Mouse (Mus musculus): ENCODE results near the gene Ap1m2. TPM values are rescaled to one million over a fixed set of nuclear protein-coding genes. Genes with fewer than 3 reads are reported as not detected.
A peak's percentile ranks its signal among the peaks of the same experiment; 100 is the strongest.
"Not testable (repeated sequence)": the region's sequence is repeated elsewhere in the genome, so short reads cannot be mapped to it uniquely, and the experiment has no call there.

Gene Ap1m2
- polyA plus RNA-seq, 1 experiment from 2014 or later = 0.62 TPM

DNA sequence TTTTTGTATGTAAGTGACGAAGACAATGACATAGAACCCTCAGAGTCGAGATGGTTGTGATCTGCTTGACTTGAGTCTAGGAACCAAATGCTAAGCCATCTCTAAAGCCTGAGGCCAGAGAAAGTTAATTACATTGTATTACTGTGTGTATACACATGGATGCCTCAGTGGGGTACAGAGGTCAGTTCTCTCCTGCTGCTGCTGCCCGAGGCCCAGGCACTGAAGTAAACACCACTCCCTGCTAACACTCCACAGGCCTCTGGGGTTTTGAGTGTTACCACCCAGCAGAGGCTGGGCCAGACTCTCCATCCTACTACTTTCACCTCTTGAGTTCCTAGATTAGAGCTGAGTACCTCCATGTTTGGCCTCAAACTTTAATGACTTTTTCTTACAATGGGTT is 28.1 kb downstream of the Ap1m2 start:
- H3K27ac ChIP-seq = no peak overlapping the region
- H3K4me1 ChIP-seq (replicated peaks) = peaks cover 28% of the 10 kb centered on the region
- no peak overlapping the region for H3K9ac ChIP-seq
- no peak for ATAC-seq (ENCODE audit: low FRiP score)
- no peaks in the 10 kb centered on the region for H3K27me3 ChIP-seq
- H3K9me3 ChIP-seq = no peaks in the 10 kb centered on the region
- H3K4me3 ChIP-seq = no peak overlapping the region
- no peak overlapping the region for H3K4me2 ChIP-seq
- 76% methylated on average over 3 of the region's 3 CpGs for WGBS
- H3K36me3 ChIP-seq = peaks cover 61% of the 10 kb centered on the region

DNA sequence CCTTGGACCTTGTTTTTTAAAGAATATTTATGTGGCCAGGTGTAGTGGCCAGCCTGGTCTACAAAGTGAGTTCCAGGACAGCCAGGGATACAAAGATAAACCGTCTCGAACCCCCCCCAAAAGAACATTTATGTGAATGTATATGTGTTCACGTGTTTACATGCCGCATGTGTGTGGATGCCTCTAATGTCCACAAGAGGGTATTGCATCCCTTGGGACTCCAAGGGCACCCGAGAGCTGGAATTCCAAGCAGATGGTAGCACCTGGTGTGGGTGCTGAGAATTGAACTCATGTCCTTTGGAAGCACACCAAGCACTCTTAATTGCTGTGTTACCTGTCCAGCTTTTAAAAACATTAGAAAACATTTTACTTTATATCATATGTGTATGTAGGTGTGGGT is 28.5 kb downstream of the Ap1m2 start:
- Histone ChIP-seq H3K27me3 (no peaks in the 10 kb centered on the region), H3K4me1 (replicated peaks) (peaks cover 24% of the 10 kb centered on the region), H3K36me3 (peaks cover 65% of the 10 kb centered on the region), H3K9me3 (no peaks in the 10 kb centered on the region), H3K4me2 (no peak overlapping the region), H3K27ac (no peak overlapping the region), H3K9ac (no peak overlapping the region), H3K4me3 (no peak overlapping the region)
- WGBS = 95% methylated on average over 5 of the region's 5 CpGs
- ATAC-seq (ENCODE audit: low FRiP score) = no peak

DNA sequence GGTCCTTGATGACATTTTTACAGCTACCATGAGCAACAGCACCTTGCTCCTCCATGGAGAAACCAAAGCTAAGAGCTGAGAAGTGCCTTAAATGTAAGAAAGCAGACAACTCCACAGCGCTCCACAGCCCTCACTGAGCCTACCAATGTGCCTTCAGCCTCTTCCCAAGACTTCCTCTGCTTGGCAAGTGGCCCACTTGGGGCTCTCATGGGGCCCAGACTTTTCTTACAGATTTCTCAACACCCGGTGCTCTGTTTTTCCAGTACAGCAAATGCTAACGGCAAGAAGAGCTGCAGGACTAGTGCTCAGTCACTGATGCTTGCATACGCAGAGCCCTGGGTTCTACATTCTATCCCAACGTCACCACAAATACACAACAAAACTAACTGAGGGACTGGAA is 34.4 kb downstream of the Ap1m2 start:
- H3K4me1 ChIP-seq (replicated peaks) = no peaks in the 10 kb centered on the region
- H3K4me3 ChIP-seq = no peak overlapping the region
- 96% methylated on average over 5 of the region's 5 CpGs for WGBS
- no peak for ATAC-seq (ENCODE audit: low FRiP score)
- H3K36me3 ChIP-seq = peaks cover 96% of the 10 kb centered on the region
- H3K9ac ChIP-seq = no peak overlapping the region
- no peaks in the 10 kb centered on the region for H3K9me3 ChIP-seq
- H3K27ac ChIP-seq = no peak overlapping the region
- no peaks in the 10 kb centered on the region for H3K27me3 ChIP-seq
- no peak overlapping the region for H3K4me2 ChIP-seq

DNA sequence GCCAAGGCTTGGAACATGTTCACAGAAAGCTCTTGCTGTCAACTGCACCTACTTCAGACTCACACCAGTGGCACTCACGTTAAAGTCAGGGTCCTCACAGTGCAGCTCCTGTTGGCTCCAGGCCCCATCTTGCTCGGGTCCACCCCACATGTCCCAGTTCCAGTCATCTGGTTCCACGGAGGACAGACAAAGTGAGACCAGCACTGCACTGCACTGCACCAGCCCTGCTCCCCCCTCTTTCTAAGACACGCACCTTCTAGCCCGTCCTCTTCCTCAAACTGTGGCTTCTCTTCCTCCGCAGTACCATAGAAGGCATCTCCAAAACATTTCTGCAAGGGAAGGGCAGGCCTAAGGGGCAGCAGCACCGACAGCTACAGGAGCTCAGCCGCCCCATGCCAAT is 35.8 kb downstream of the Ap1m2 start:
- Histone ChIP-seq H3K4me2 (no peak overlapping the region), H3K27me3 (no peaks in the 10 kb centered on the region), H3K27ac (no peak overlapping the region), H3K9ac (no peak overlapping the region), H3K36me3 (peaks cover 98% of the 10 kb centered on the region), H3K4me1 (replicated peaks) (no peaks in the 10 kb centered on the region), H3K4me3 (no peak overlapping the region), H3K9me3 (no peaks in the 10 kb centered on the region)
- 94% methylated on average over 8 of the region's 8 CpGs for WGBS
- no peak for ATAC-seq (ENCODE audit: low FRiP score)

DNA sequence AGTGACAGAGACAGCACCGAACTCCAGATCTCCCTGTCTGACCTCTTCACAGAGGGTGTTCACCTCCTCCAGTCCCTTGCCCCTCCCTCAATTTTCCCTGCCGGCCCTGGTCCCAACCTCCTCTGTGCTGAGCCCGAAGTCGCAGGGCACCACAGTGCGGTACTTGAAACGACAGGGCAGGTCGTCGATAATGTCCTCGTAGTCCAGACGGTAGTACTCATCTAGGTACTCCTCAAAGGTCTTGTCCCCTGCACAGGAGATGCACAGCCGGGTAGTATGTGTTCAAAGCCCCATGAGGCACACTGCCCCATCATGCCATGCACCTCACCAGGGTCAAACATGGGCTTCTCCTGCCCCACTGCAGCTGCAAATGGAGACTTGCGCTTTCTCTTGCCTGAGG is 36.4 kb downstream of the Ap1m2 start:
- Histone ChIP-seq H3K27ac (no peak overlapping the region), H3K9ac (no peak overlapping the region), H3K4me3 (no peak overlapping the region), H3K9me3 (no peaks in the 10 kb centered on the region), H3K4me2 (no peak overlapping the region), H3K36me3 (peaks cover 98% of the 10 kb centered on the region), H3K27me3 (no peaks in the 10 kb centered on the region), H3K4me1 (replicated peaks) (no peaks in the 10 kb centered on the region)
- 91% methylated on average over 12 of the region's 12 CpGs for WGBS
- no peak for ATAC-seq (ENCODE audit: low FRiP score)

DNA sequence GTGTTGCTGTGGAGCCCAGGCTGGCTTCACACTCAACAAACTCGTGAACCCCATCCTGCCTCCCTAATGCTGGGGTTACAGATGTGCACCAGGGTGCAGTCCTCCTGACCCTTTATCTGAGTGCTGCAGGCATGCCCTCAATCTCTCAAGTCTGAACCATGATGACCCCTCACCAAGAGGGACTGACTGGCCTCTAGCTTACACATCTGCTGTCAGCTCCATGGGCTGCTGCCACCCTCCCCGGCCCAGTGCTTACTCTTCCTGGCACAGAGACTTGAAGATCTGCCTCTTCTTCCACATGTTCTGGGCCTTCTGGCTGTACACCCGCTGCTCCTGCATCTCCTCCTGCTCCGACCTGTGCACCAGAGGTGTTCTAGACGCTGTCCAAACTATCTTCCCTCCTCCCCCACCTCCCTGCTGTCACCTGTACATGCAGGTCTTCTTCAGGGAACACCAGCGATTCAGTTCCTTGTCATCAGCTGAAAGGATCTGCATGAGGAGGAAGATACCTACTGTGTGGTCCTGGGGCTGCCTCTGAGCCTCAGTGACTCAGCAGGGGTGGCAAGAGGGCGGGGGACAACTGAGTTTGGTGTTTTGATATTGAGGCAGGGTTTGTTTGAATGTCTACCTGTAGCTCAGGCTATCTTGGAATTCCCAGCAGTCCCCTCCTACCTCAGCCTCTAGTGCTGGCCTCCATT is 37.0 kb downstream of the Ap1m2 start:
- no peak for ATAC-seq (ENCODE audit: low FRiP score)
- WGBS = 88% methylated on average over 7 of the region's 7 CpGs
- no peaks in the 10 kb centered on the region for H3K9me3 ChIP-seq
- H3K9ac ChIP-seq = no peak overlapping the region
- no peak overlapping the region for H3K27ac ChIP-seq
- no peak overlapping the region for H3K4me2 ChIP-seq
- H3K4me1 ChIP-seq (replicated peaks) = no peaks in the 10 kb centered on the region
- H3K4me3 ChIP-seq = no peak overlapping the region
- H3K27me3 ChIP-seq = no peaks in the 10 kb centered on the region
- H3K36me3 ChIP-seq = peaks cover 98% of the 10 kb centered on the region

DNA sequence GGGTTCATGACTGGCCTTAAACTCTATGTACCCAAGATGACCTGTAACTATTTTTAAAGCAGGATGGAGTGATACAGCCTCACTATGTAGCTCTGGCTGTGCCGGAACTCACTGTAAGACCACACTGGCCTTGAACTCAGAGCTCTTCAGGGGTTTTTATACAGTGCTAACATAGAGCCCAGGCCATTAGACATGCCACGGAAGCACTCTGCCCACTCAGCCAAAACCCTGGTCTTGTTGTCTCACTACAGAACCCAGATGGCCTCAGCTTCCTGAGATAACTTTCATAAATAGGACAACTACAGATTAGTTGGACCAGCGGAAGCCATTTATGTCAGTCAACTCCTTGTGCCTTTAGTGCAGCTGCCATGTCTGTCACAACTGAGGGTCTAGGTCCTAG is 37.8 kb downstream of the Ap1m2 start:
- Histone ChIP-seq H3K4me3 (no peak overlapping the region), H3K9ac (no peak overlapping the region), H3K4me2 (no peak overlapping the region), H3K27ac (no peak overlapping the region), H3K27me3 (no peaks in the 10 kb centered on the region), H3K9me3 (no peaks in the 10 kb centered on the region), H3K4me1 (replicated peaks) (no peaks in the 10 kb centered on the region), H3K36me3 (peaks cover 97% of the 10 kb centered on the region)
- WGBS = 97% methylated on average over 3 of the region's 3 CpGs
- no peak for ATAC-seq (ENCODE audit: low FRiP score)

DNA sequence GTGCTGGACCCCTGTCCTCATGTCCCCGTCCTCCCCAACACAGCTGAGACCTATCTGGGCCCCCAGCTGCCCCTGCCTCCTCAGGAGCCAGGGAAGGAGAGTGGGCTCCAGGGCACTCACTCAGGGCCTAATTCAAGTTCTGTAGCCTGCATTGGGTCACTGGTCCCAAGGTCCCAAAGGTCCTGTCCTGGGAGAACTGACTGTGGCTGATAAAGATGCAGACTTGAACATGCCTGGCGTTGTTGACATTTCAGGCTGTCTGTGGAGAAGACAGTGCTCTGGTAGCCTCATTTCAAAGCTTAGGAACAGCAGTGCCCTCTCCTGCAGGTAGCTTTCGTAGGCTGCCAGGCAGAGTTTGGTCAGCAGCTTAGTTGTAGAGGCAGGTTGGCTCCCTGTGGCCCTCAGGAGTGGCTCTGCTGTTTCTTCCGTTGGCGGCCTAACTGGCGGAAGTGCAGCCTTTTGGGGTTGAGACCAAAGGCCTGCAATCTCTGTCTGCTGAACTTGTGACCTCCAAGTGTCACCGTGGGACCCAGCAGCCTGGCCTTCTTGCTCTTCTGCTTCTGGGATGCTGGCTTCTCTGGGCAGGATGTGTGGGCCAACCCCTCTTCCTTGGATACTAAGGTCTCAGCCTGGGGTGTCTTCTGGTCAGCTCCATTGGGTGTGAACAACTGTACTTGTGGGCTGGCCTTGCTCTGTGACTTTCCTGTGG is 38.5 kb downstream of the Ap1m2 start:
- H3K36me3 ChIP-seq = peaks cover 97% of the 10 kb centered on the region
- no peak for ATAC-seq (ENCODE audit: low FRiP score)
- WGBS = 88% methylated on average over 7 of the region's 7 CpGs
- no peak overlapping the region for H3K4me3 ChIP-seq
- no peaks in the 10 kb centered on the region for H3K27me3 ChIP-seq
- H3K4me2 ChIP-seq = no peak overlapping the region
- H3K9ac ChIP-seq = no peak overlapping the region
- H3K27ac ChIP-seq = no peak overlapping the region
- H3K4me1 ChIP-seq (replicated peaks) = no peaks in the 10 kb centered on the region
- H3K9me3 ChIP-seq = no peaks in the 10 kb centered on the region

DNA sequence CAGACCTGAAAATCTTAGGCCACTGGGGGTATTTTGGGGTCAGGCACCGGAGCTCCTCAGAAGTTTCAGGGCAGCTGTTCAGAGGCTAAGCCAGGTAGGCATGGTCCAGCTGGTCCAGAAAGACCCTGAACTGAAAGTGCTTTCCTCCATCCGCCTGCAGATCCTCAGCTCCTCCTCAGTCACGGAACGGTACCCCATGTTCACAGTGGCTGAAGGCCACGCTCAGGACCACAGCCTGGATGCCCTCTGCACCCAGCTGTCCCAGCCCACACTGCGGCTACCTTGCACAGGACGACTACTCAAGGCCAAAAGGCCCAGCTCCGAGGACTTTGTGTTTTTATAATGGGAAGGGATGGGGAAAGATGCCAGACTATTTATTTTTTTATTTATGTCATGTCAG is 39.0 kb downstream of the Ap1m2 start:
- H3K9me3 ChIP-seq = no peaks in the 10 kb centered on the region
- H3K4me3 ChIP-seq = no peak overlapping the region
- H3K9ac ChIP-seq = no peak overlapping the region
- H3K27me3 ChIP-seq = no peaks in the 10 kb centered on the region
- peaks cover 99% of the 10 kb centered on the region for H3K36me3 ChIP-seq
- ATAC-seq (ENCODE audit: low FRiP score) = no peak
- H3K4me1 ChIP-seq (replicated peaks) = no peaks in the 10 kb centered on the region
- WGBS = 83% methylated on average over 8 of the region's 8 CpGs
- no peak overlapping the region for H3K4me2 ChIP-seq
- no peak overlapping the region for H3K27ac ChIP-seq

DNA sequence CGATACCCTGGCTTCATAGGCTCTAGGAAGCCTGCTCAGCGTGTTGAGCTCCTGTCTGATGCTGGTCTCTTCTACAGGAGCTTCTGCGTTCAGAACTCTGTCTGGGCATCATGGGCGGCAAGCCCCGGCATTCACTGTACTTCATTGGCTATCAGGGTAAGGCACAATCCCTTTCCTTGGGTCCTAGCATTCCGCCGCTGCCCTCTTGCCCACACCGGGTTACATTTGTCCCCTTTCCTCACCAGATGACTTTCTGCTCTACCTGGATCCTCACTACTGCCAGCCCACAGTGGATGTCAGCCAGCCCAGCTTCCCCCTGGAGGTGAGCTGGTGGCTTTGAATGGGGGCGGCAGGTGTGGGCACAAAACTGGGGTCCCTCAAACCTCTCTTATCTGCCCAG is 39.7 kb downstream of the Ap1m2 start:
- no peaks in the 10 kb centered on the region for H3K27me3 ChIP-seq
- 90% methylated on average over 9 of the region's 9 CpGs for WGBS

DNA sequence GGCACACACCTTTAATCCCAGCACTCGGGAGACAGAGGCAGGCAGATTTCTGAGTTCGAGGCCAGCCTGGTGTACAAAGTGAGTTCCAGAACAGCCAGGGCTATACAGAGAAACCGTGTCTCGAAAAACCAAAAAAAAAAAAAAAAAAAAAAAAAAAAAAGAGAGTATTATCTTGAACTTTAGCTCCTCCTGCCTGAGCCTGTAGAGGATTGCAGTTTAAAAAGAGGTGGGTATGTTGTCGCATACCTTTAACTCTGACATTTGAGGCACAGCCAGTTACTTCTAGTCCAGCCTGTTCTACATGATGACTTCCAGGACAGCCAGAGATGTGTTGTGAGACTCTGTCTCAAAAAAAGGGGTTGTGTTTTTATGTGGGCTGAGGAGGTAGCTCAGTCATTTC is 42.5 kb downstream of the Ap1m2 start:
- not testable (repeated sequence) for H3K4me2 ChIP-seq; H3K9ac ChIP-seq; ATAC-seq (ENCODE audit: low FRiP score); H3K9me3 ChIP-seq; H3K4me3 ChIP-seq; H3K27me3 ChIP-seq; H3K27ac ChIP-seq
- Histone ChIP-seq H3K4me1 (replicated peaks) (peaks cover 22% of the 10 kb centered on the region), H3K36me3 (peaks cover 77% of the 10 kb centered on the region)
- 91% methylated on average over 5 of the region's 5 CpGs for WGBS

More for the DNA sequence above, 39.7 kb downstream of the Ap1m2 start:
- H3K27ac ChIP-seq = no peak overlapping the region
- no peak overlapping the region for H3K4me3 ChIP-seq
- no peak overlapping the region for H3K4me2 ChIP-seq
- H3K9me3 ChIP-seq = no peaks in the 10 kb centered on the region
- H3K36me3 ChIP-seq = peaks cover 97% of the 10 kb centered on the region
- H3K4me1 ChIP-seq (replicated peaks) = peaks cover under 1% of the 10 kb centered on the region; the same call in 1 of the 2 replicates
- no peak for ATAC-seq (ENCODE audit: low FRiP score)
- H3K9ac ChIP-seq = no peak overlapping the region

DNA sequence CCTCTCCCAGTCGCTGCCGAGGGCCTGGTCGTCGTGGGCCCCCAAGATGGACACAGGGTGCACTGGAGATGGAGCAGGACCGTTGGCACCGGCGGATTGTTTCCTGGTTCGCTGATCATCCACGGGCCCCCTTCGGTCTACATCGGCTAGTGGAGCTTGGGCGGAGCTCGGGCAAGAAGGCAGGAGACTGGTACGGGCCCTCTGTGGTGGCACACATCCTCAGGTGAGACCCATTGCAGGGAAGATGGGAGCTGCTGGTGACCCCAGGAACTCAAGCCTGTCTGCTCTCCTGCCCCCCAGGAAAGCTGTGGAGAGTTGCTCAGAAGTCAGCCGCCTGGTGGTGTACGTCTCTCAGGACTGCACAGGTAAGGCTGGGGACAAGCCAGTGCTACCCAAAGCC is 43.8 kb downstream of the Ap1m2 start:
- no peaks in the 10 kb centered on the region for H3K9me3 ChIP-seq
- H3K4me3 ChIP-seq = no peak overlapping the region
- no peak overlapping the region for H3K9ac ChIP-seq
- WGBS = 96% methylated on average over 16 of the region's 16 CpGs
- H3K27ac ChIP-seq = no peak overlapping the region
- peaks cover 65% of the 10 kb centered on the region for H3K36me3 ChIP-seq
- no peak overlapping the region for H3K4me2 ChIP-seq
- ATAC-seq (ENCODE audit: low FRiP score) = no peak
- peaks cover 25% of the 10 kb centered on the region for H3K4me1 ChIP-seq (replicated peaks)
- no peaks in the 10 kb centered on the region for H3K27me3 ChIP-seq

DNA sequence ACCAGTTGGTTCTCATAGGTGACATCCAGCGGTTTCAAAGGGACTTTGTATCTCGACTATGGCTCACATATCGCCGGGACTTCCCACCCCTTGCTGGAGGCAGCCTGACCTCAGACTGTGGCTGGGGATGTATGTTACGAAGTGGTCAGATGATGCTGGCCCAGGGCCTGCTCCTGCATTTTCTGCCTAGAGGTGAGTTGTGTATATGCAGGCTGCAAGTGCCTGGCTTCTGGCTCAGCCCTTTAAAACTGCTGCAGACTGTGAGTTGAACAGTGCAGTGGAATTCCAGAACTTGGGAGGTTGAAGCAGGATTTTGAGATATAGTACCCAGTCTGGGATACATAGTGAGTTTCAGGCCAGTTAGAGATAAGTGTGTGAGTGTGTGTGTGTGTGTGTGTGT is 45.2 kb downstream of the Ap1m2 start:
- Histone ChIP-seq H3K9ac (peak overlapping the region; percentile 90; the same call in 1 of the 2 replicates), H3K4me3 (peak overlapping the region; percentile 82), H3K9me3 (no peaks in the 10 kb centered on the region), H3K27ac (no peak overlapping the region), H3K27me3 (no peaks in the 10 kb centered on the region), H3K4me1 (replicated peaks) (peaks cover 25% of the 10 kb centered on the region), H3K4me2 (peak overlapping the region; percentile 90), H3K36me3 (peaks cover 50% of the 10 kb centered on the region)
- WGBS = 95% methylated on average over 5 of the region's 5 CpGs
- ATAC-seq (ENCODE audit: low FRiP score) = no peak
